In the genomic region with DNA sequence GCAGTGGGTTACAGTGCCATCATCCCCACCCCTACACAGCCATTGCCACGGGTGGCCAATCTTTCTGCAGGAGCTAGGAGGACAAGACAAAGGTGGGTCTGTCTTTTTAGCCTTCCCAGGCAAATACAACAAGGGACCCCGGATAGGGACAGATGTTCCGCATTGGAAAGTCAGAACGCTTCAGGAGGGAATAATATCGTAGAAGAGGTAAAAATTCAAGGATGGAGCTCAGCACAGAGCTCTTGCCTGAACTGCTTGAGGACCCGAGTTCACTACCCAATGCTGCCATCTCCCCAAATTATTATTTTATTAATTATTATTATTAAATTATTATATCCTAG, we compare ENCODE assay signal across 29 mouse cellular contexts. TPM values are rescaled to one million over a fixed set of nuclear protein-coding genes. Genes with fewer than 3 reads are reported as not detected.
A peak's percentile ranks its signal among the peaks of the same experiment; 100 is the strongest.
DNase-seq lines count a peak whose midpoint lies in the region; ATAC-seq and TF ChIP-seq lines count a peak whose summit lies in the region.
"Had no signal": no experiment of that assay in that cellular context is flagged by ENCODE, and none has a peak within 500 bp of the region (broad histone marks: within the 10 kb centered on the region; RNA-seq: fewer than 3 reads in every experiment).

No protein-coding gene starts in this region.

- H3K27ac ChIP-seq in embryonic facial prominence, embryonic 13.5 days, result no peak overlapping the region
- no peak overlapping the region for H3K27ac ChIP-seq in embryonic facial prominence, embryonic 10.5 days (replicated peaks)
- no peak overlapping the region for H3K27ac ChIP-seq in kidney, embryonic 15.5 days
- H3K27ac ChIP-seq in hindbrain, embryonic 14.5 days, result peak overlapping the region; percentile 59; the same call in 1 of the 2 replicates
- peak overlapping the region; percentile 58 for H3K27ac ChIP-seq in midbrain, postnatal 0 days (ENCODE audit: low read depth, low read length)
- H3K27ac ChIP-seq: intestine, embryonic 15.5 days; limb, embryonic 15.5 days; liver, embryonic 15.5 days; macrophage; stomach, embryonic 15.5 days had no signal

- peak overlapping the region; percentile 41; the same call in 1 of the 2 replicates for H3K9ac ChIP-seq in embryonic facial prominence, embryonic 13.5 days
- H3K9ac ChIP-seq in kidney, embryonic 15.5 days, result no peak overlapping the region
- peak overlapping the region; percentile 50; the same call in 1 of the 2 replicates for H3K9ac ChIP-seq in hindbrain, embryonic 14.5 days
- 0 out of 2 replicates have a peak overlapping the region, but pooled peaks have one; percentile 33 for H3K9ac ChIP-seq in midbrain, postnatal 0 days (replicated peaks; ENCODE audit: low read length, poor library complexity, severe bottlenecking)
- H3K9ac ChIP-seq: intestine, embryonic 15.5 days; limb, embryonic 15.5 days; liver, embryonic 15.5 days; stomach, embryonic 15.5 days had no signal

- H3K4me1 ChIP-seq in embryonic facial prominence, embryonic 13.5 days, result no peaks in the 10 kb centered on the region
- H3K4me1 ChIP-seq in embryonic facial prominence, embryonic 10.5 days, result peaks cover 4% of the 10 kb centered on the region; the same call in 1 of the 2 replicates
- 0 out of 2 replicates have a peak, but pooled peaks cover 5% of the 10 kb centered on the region for H3K4me1 ChIP-seq in kidney, embryonic 15.5 days
- H3K4me1 ChIP-seq in hindbrain, embryonic 14.5 days (replicated peaks; ENCODE audit: control insufficient read depth, insufficient read depth, low read length), result no peaks in the 10 kb centered on the region
- H3K4me1 ChIP-seq in midbrain, postnatal 0 days (ENCODE audit: insufficient read depth, low read length), result no peaks in the 10 kb centered on the region
- H3K4me1 ChIP-seq: intestine, embryonic 15.5 days; stomach, embryonic 15.5 days had no signal

- TF ChIP-seq CTCF in midbrain, postnatal 0 days (IDR thresholded peaks at IDR 0.05), result no peak

- H3K4me3 ChIP-seq in embryonic facial prominence, embryonic 13.5 days, result no peak overlapping the region
- H3K4me3 ChIP-seq in embryonic facial prominence, embryonic 10.5 days, result no peak overlapping the region
- H3K4me3 ChIP-seq in kidney, embryonic 15.5 days (replicated peaks), result no peak overlapping the region
- H3K4me3 ChIP-seq in hindbrain, embryonic 14.5 days (replicated peaks; ENCODE audit: low read length), result peak overlapping the region; percentile 25
- peak overlapping the region; percentile 25; the same call in 1 of the 2 replicates for H3K4me3 ChIP-seq in midbrain, postnatal 0 days (ENCODE audit: low read depth, low read length)
- H3K4me3 ChIP-seq: liver, embryonic 15.5 days had no signal

- H3K4me2 ChIP-seq in embryonic facial prominence, embryonic 13.5 days, result no peak overlapping the region; the same call in 1 of the 2 replicates
- peak overlapping the region; percentile 56; the same call in 1 of the 2 replicates for H3K4me2 ChIP-seq in kidney, embryonic 15.5 days
- peak overlapping the region; percentile 46 for H3K4me2 ChIP-seq in hindbrain, embryonic 14.5 days (replicated peaks)
- H3K4me2 ChIP-seq in midbrain, postnatal 0 days (ENCODE audit: low read depth, low read length, poor library complexity, severe bottlenecking), result peak overlapping the region; percentile 46
- H3K4me2 ChIP-seq: liver, embryonic 15.5 days had no signal

- ATAC-seq in embryonic facial prominence, embryonic 13.5 days (ENCODE audit: insufficient number of reproducible peaks, insufficient read depth, low FRiP score, low TSS enrichment, low read depth), result no peak
- ATAC-seq in kidney, embryonic 15.5 days (replicated peaks; ENCODE audit: low FRiP score), result no peak
- no peak; the same call in 1 of the 2 replicates for ATAC-seq in hindbrain, embryonic 14.5 days (ENCODE audit: low FRiP score)
- ATAC-seq in midbrain, postnatal 0 days (ENCODE audit: low FRiP score), result 0 out of 2 replicates have a peak, but pooled peaks have one; percentile 8
- ATAC-seq: intestine, embryonic 15.5 days had no signal

- 62% methylated on average over 6 of the region's 6 CpGs for WGBS in embryonic facial prominence, embryonic 13.5 days
- WGBS in embryonic facial prominence, embryonic 10.5 days, result 77% methylated on average over 6 of the region's 6 CpGs
- 80% methylated on average over 6 of the region's 6 CpGs for WGBS in kidney, embryonic 15.5 days
- 75% methylated on average over 6 of the region's 6 CpGs for WGBS in hindbrain, embryonic 14.5 days
- WGBS in midbrain, postnatal 0 days, result 70% methylated on average over 6 of the region's 6 CpGs

- H3K9me3 ChIP-seq in embryonic facial prominence, embryonic 13.5 days, result 0 out of 2 replicates have a peak, but pooled peaks cover 3% of the 10 kb centered on the region
- peaks cover 6% of the 10 kb centered on the region; the same call in 1 of the 2 replicates for H3K9me3 ChIP-seq in embryonic facial prominence, embryonic 10.5 days
- H3K9me3 ChIP-seq in kidney, embryonic 15.5 days (replicated peaks), result no peaks in the 10 kb centered on the region
- no peaks in the 10 kb centered on the region; the same call in 1 of the 2 replicates for H3K9me3 ChIP-seq in hindbrain, embryonic 14.5 days (ENCODE audit: control insufficient read depth, low read length)
- H3K9me3 ChIP-seq in midbrain, postnatal 0 days (ENCODE audit: low read length), result no peaks in the 10 kb centered on the region
- H3K9me3 ChIP-seq: intestine, embryonic 15.5 days; limb, embryonic 15.5 days; liver, embryonic 15.5 days; stomach, embryonic 15.5 days had no signal

- no peaks in the 10 kb centered on the region for H3K36me3 ChIP-seq in embryonic facial prominence, embryonic 13.5 days
- H3K36me3 ChIP-seq in embryonic facial prominence, embryonic 10.5 days (replicated peaks), result no peaks in the 10 kb centered on the region
- H3K36me3 ChIP-seq in kidney, embryonic 15.5 days, result no peaks in the 10 kb centered on the region
- no peaks in the 10 kb centered on the region for H3K36me3 ChIP-seq in hindbrain, embryonic 14.5 days (replicated peaks; ENCODE audit: control insufficient read depth, insufficient read depth)
- H3K36me3 ChIP-seq in midbrain, postnatal 0 days (ENCODE audit: insufficient read depth, low read length), result no peaks in the 10 kb centered on the region
- H3K36me3 ChIP-seq: intestine, embryonic 15.5 days; limb, embryonic 15.5 days; liver, embryonic 15.5 days; stomach, embryonic 15.5 days had no signal

- H3K27me3 ChIP-seq in embryonic facial prominence, embryonic 13.5 days, result no peaks in the 10 kb centered on the region
- H3K27me3 ChIP-seq in embryonic facial prominence, embryonic 10.5 days (replicated peaks; ENCODE audit: low read depth, poor library complexity, severe bottlenecking), result no peaks in the 10 kb centered on the region
- H3K27me3 ChIP-seq in kidney, embryonic 15.5 days, result peaks cover 6% of the 10 kb centered on the region; the same call in 1 of the 2 replicates
- H3K27me3 ChIP-seq in hindbrain, embryonic 14.5 days (ENCODE audit: control insufficient read depth, insufficient read depth, low read length), result no peaks in the 10 kb centered on the region
- H3K27me3 ChIP-seq in midbrain, postnatal 0 days (ENCODE audit: insufficient read depth, low read length), result no peaks in the 10 kb centered on the region
- H3K27me3 ChIP-seq: stomach, embryonic 15.5 days had no signal

- DNase-seq in embryonic facial prominence, embryonic 10.5 days (ENCODE audit: low spot score), result no peak
- DNase-seq in kidney, postnatal 14 days, result no peak
- no peak for DNase-seq in hindbrain, embryonic 14.5 days (ENCODE audit: low spot score)
- no peak for DNase-seq in midbrain, postnatal 0 days (ENCODE audit: low spot score)
- no peak for DNase-seq in thymus, adult 18-20 months
- no peak for DNase-seq in kidney, adult 18-20 months
- DNase-seq: adrenal gland, postnatal 14 days; cerebellum, adult 9-11 months; heart, adult 18-20 months; heart, postnatal 36 days; thymus, adult 2 months had no signal

RNA-seq across cellular contexts. Expression of a gene that starts 10.9 kb away (rescaled TPM):
- 26.2 and 27.7 TPM in 2 replicates for polyA plus RNA-seq in embryonic facial prominence, embryonic 13.5 days (2015; fragmentation: Nextera tagmentation; extraction: Ambion mirVana)
- 50.3 and 51.9 TPM in 2 replicates for polyA plus RNA-seq in embryonic facial prominence, embryonic 10.5 days (2016; fragmentation: Nextera tagmentation; extraction: Ambion mirVana)
- polyA plus RNA-seq in kidney, embryonic 15.5 days (2015; fragmentation: Nextera tagmentation; extraction: Ambion mirVana), result 37.8 and 39.3 TPM in 2 replicates
- 47.5 and 50.0 TPM in 2 replicates for polyA plus RNA-seq in hindbrain, embryonic 14.5 days (2014; fragmentation: Nextera tagmentation; extraction: Ambion mirVana)
- total RNA-seq in midbrain, postnatal 0 days (2014; rRNA removed), result 98.8 and 112 TPM in 2 replicates
- 37.8 and 39.0 TPM in 2 replicates for polyA plus RNA-seq in midbrain, postnatal 0 days (2015; fragmentation: Nextera tagmentation; extraction: Ambion mirVana)

RNA-seq across cellular contexts. Expression of a gene that starts 16.7 kb away (rescaled TPM):
- 0.19 TPM in 1 of 2 replicates, not detected in the other for polyA plus RNA-seq in embryonic facial prominence, embryonic 13.5 days (2015; fragmentation: Nextera tagmentation; extraction: Ambion mirVana)
- not detected in 2 replicates for polyA plus RNA-seq in embryonic facial prominence, embryonic 10.5 days (2016; fragmentation: Nextera tagmentation; extraction: Ambion mirVana)
- polyA plus RNA-seq in kidney, embryonic 15.5 days (2015; fragmentation: Nextera tagmentation; extraction: Ambion mirVana), result not detected in 2 replicates
- not detected in 2 replicates for polyA plus RNA-seq in hindbrain, embryonic 14.5 days (2014; fragmentation: Nextera tagmentation; extraction: Ambion mirVana)
- total RNA-seq in midbrain, postnatal 0 days (2014; rRNA removed), result not detected in 2 replicates
- not detected in 2 replicates for polyA plus RNA-seq in midbrain, postnatal 0 days (2015; fragmentation: Nextera tagmentation; extraction: Ambion mirVana)
- total RNA-seq: adrenal gland, postnatal 14 days; gastrocnemius, adult 18-20 months; heart, adult 18-20 months; heart, postnatal 36 days; layer of hippocampus, postnatal 25 days; left cerebral cortex, postnatal 14 days; monocyte, adult 5-6 weeks; neutrophil, adult 5-6 weeks had no signal
- polyA plus RNA-seq: brain, embryonic 14.5 days; heart, embryonic 14.5 days; intestine, embryonic 15.5 days; kidney, embryonic 14.5 days; large intestine, adult 2 months; limb, embryonic 15.5 days; liver, embryonic 15.5 days; lung, embryonic 16.5 days; macrophage; stomach, embryonic 15.5 days; thymus, adult 2 months had no signal

RNA-seq across cellular contexts. Expression of a gene that starts 34.6 kb away (rescaled TPM):
- 51.4 and 52.9 TPM in 2 replicates for polyA plus RNA-seq in embryonic facial prominence, embryonic 13.5 days (2015; fragmentation: Nextera tagmentation; extraction: Ambion mirVana)
- 55.4 and 64.0 TPM in 2 replicates for polyA plus RNA-seq in embryonic facial prominence, embryonic 10.5 days (2016; fragmentation: Nextera tagmentation; extraction: Ambion mirVana)
- polyA plus RNA-seq in kidney, embryonic 15.5 days (2015; fragmentation: Nextera tagmentation; extraction: Ambion mirVana), result 52.1 and 52.8 TPM in 2 replicates
- 37.1 and 37.8 TPM in 2 replicates for polyA plus RNA-seq in hindbrain, embryonic 14.5 days (2014; fragmentation: Nextera tagmentation; extraction: Ambion mirVana)
- total RNA-seq in midbrain, postnatal 0 days (2014; rRNA removed), result 19.6 and 22.6 TPM in 2 replicates
- 24.1 and 24.2 TPM in 2 replicates for polyA plus RNA-seq in midbrain, postnatal 0 days (2015; fragmentation: Nextera tagmentation; extraction: Ambion mirVana)

RNA-seq across cellular contexts. Expression of a gene that starts 39.5 kb away (rescaled TPM):
- polyA plus RNA-seq in embryonic facial prominence, embryonic 13.5 days (2015; fragmentation: Nextera tagmentation; extraction: Ambion mirVana), result 0.14 TPM in 1 of 2 replicates, not detected in the other
- polyA plus RNA-seq in embryonic facial prominence, embryonic 10.5 days (2016; fragmentation: Nextera tagmentation; extraction: Ambion mirVana), result not detected in 2 replicates
- polyA plus RNA-seq in kidney, embryonic 15.5 days (2015; fragmentation: Nextera tagmentation; extraction: Ambion mirVana), result not detected in 2 replicates
- polyA plus RNA-seq in hindbrain, embryonic 14.5 days (2014; fragmentation: Nextera tagmentation; extraction: Ambion mirVana), result not detected in 2 replicates
- not detected in 2 replicates for total RNA-seq in midbrain, postnatal 0 days (2014; rRNA removed)
- polyA plus RNA-seq in midbrain, postnatal 0 days (2015; fragmentation: Nextera tagmentation; extraction: Ambion mirVana), result not detected in 2 replicates
- total RNA-seq: adrenal gland, postnatal 14 days; gastrocnemius, adult 18-20 months; heart, adult 18-20 months; heart, postnatal 36 days; layer of hippocampus, postnatal 25 days; left cerebral cortex, postnatal 14 days; monocyte, adult 5-6 weeks; neutrophil, adult 5-6 weeks had no signal
- polyA plus RNA-seq: brain, embryonic 14.5 days; heart, embryonic 14.5 days; intestine, embryonic 15.5 days; kidney, embryonic 14.5 days; large intestine, adult 2 months; limb, embryonic 15.5 days; liver, embryonic 15.5 days; lung, embryonic 16.5 days; macrophage; stomach, embryonic 15.5 days had no signal

RNA-seq across cellular contexts. Expression of a gene that starts 57.7 kb away (rescaled TPM):
- not detected in 2 replicates for polyA plus RNA-seq in embryonic facial prominence, embryonic 13.5 days (2015; fragmentation: Nextera tagmentation; extraction: Ambion mirVana)
- not detected in 2 replicates for polyA plus RNA-seq in embryonic facial prominence, embryonic 10.5 days (2016; fragmentation: Nextera tagmentation; extraction: Ambion mirVana)
- not detected in 2 replicates for polyA plus RNA-seq in kidney, embryonic 15.5 days (2015; fragmentation: Nextera tagmentation; extraction: Ambion mirVana)
- polyA plus RNA-seq in hindbrain, embryonic 14.5 days (2014; fragmentation: Nextera tagmentation; extraction: Ambion mirVana), result 0.17 TPM in 1 of 2 replicates, not detected in the other
- not detected in 2 replicates for total RNA-seq in midbrain, postnatal 0 days (2014; rRNA removed)
- 0.21 TPM in 1 of 2 replicates, not detected in the other for polyA plus RNA-seq in midbrain, postnatal 0 days (2015; fragmentation: Nextera tagmentation; extraction: Ambion mirVana)
- total RNA-seq: adrenal gland, postnatal 14 days; gastrocnemius, adult 18-20 months; heart, adult 18-20 months; heart, postnatal 36 days; layer of hippocampus, postnatal 25 days; left cerebral cortex, postnatal 14 days; monocyte, adult 5-6 weeks; neutrophil, adult 5-6 weeks had no signal
- polyA plus RNA-seq: brain, embryonic 14.5 days; embryonic facial prominence, embryonic 14.5 days; heart, embryonic 14.5 days; intestine, embryonic 15.5 days; kidney, embryonic 14.5 days; large intestine, adult 2 months; limb, embryonic 15.5 days; liver, embryonic 15.5 days; lung, embryonic 16.5 days; macrophage; stomach, embryonic 15.5 days; thymus, adult 2 months had no signal

Comparison
In these comparisons a context has a peak if more than half of its experiments do, and no peak if none do; other contexts are left out.
1. H3K27ac ChIP-seq: peak in hindbrain, embryonic 14.5 days (single experiment) and midbrain, postnatal 0 days (single experiment); none in embryonic facial prominence, embryonic 13.5 days (single experiment), embryonic facial prominence, embryonic 10.5 days (single experiment) and kidney, embryonic 15.5 days (single experiment).
2. H3K4me3 ChIP-seq: peak in hindbrain, embryonic 14.5 days (single experiment) and midbrain, postnatal 0 days (single experiment); none in embryonic facial prominence, embryonic 13.5 days (single experiment), embryonic facial prominence, embryonic 10.5 days (single experiment) and kidney, embryonic 15.5 days (single experiment).